Mouse (Mus musculus) intestine, embryonic 16.5 days (tissue): ENCODE measurements around the gene Utp20. TPM values are rescaled to one million over a fixed set of nuclear protein-coding genes. Genes with fewer than 3 reads are reported as not detected.
"Not testable (repeated sequence)": the region's sequence is repeated elsewhere in the genome, so short reads cannot be mapped to it uniquely, and the experiment has no call there.

Experiments used
- ATAC-seq: fragments of 200-750 bp; cut with Nextera tagmentation; 2 replicates; pipeline ENCODE4 v1.8.0; 2017; ENCODE audit warnings: moderate TSS enrichment, moderate library complexity
- H3K27ac ChIP-seq: fragments of 300-500 bp; sonication (generic); 2 replicates; pipeline ENCODE4 v1.5.1; 2014; ENCODE audit warnings: mild to moderate bottlenecking, low read length
- H3K27me3 ChIP-seq: fragments of 300-500 bp; sonication (generic); replicated peaks from 2 replicates; pipeline ENCODE4 v1.6.1; 2014; ENCODE audit warnings: low read length, control low read depth, mixed read lengths; ENCODE audit not compliant: control insufficient read depth, insufficient read depth
- H3K36me3 ChIP-seq: fragments of 300-500 bp; sonication (generic); 2 replicates; pipeline ENCODE4 v1.6.1; 2014; ENCODE audit warnings: low read length, control low read depth; ENCODE audit not compliant: control insufficient read depth, insufficient read depth
- H3K4me1 ChIP-seq: fragments of 300-500 bp; sonication (generic); 2 replicates; pipeline ENCODE4 v1.6.1; 2014; ENCODE audit warnings: low read length, control low read depth, mixed read lengths; ENCODE audit not compliant: control insufficient read depth, insufficient read depth
- H3K4me2 ChIP-seq: fragments of 300-500 bp; sonication (generic); 2 replicates; pipeline ENCODE4 v1.6.1; 2014; ENCODE audit warnings: low read depth, low read length, control low read depth
- H3K4me3 ChIP-seq: fragments of 300-500 bp; sonication (generic); 2 replicates; pipeline ENCODE4 v1.5.1; 2014; ENCODE audit warnings: mild to moderate bottlenecking, low read length
- H3K9ac ChIP-seq: fragments of 300-500 bp; sonication (generic); 2 replicates; pipeline ENCODE4 v1.6.1; 2014; ENCODE audit warnings: low read depth, low read length
- H3K9me3 ChIP-seq: fragments of 300-500 bp; sonication (generic); 2 replicates; pipeline ENCODE4 v1.6.1; 2016; ENCODE audit warnings: low read length, control low read depth; ENCODE audit not compliant: control insufficient read depth
- WGBS: fragments of 180-500 bp; shearing (Covaris S2); extraction: QIAGEN DNeasy Blood & Tissue Kit; methylation state at CpG from one replicate; pipeline ENCODE4 v1.1.7; 2014; 5-methylcytosine and 5-hydroxymethylcytosine counted together
- polyA plus RNA-seq: library from polyadenylated mRNA; unstranded; fragments of >200 nt; fragmentation: Nextera tagmentation; extraction: Ambion mirVana; gene quantifications from 2 replicates; pipeline ENCODE4 v1.2.1, GENCODE M21; 2015

Gene Utp20
- polyA plus RNA-seq, 1 experiment from 2014 or later: 11.5 TPM

- H3K27ac ChIP-seq: no peak overlapping the region
- 94% methylated on average over 7 of the region's 7 CpGs for WGBS
- no peaks in the 10 kb centered on the region for H3K9me3 ChIP-seq
- no peaks in the 10 kb centered on the region for H3K27me3 ChIP-seq
- H3K9ac ChIP-seq: no peak overlapping the region
- H3K4me2 ChIP-seq: no peak overlapping the region
- H3K36me3 ChIP-seq: peaks cover 13% of the 10 kb centered on the region; the same call in 1 of the 2 replicates
- no peaks in the 10 kb centered on the region for H3K4me1 ChIP-seq
- ATAC-seq: no peak
- H3K4me3 ChIP-seq: no peak overlapping the region
Measured at GRCm38 (mm10) chr10:88769676-88770075, 56.9 kb downstream of the Utp20 start.

GRCm38 (mm10) chr10:88768961-88769360 is 57.6 kb downstream of the Utp20 start:
- 92% methylated on average over 5 of the region's 5 CpGs for WGBS
- Histone ChIP-seq H3K9ac (no peak overlapping the region), H3K9me3 (no peaks in the 10 kb centered on the region)

GRCm38 (mm10) chr10:88765431-88766142 is 61.0 kb downstream of the Utp20 start:
- Histone ChIP-seq H3K4me2 (no peak overlapping the region), H3K36me3 (peaks cover 13% of the 10 kb centered on the region; the same call in 1 of the 2 replicates), H3K9me3 (no peaks in the 10 kb centered on the region), H3K4me1 (no peaks in the 10 kb centered on the region), H3K4me3 (no peak overlapping the region), H3K27ac (no peak overlapping the region), H3K9ac (no peak overlapping the region), H3K27me3 (no peaks in the 10 kb centered on the region)
- WGBS: 81% methylated on average over 15 of the region's 15 CpGs
- ATAC-seq: no peak

More at GRCm38 (mm10) chr10:88768961-88769360, 57.6 kb downstream of the Utp20 start:
- Histone ChIP-seq H3K4me2 (no peak overlapping the region), H3K4me1 (no peaks in the 10 kb centered on the region), H3K27ac (no peak overlapping the region), H3K36me3 (peaks cover 13% of the 10 kb centered on the region; the same call in 1 of the 2 replicates), H3K27me3 (no peaks in the 10 kb centered on the region), H3K4me3 (no peak overlapping the region)
- ATAC-seq: no peak

- Histone ChIP-seq H3K27ac (no peak overlapping the region), H3K9me3 (no peaks in the 10 kb centered on the region), H3K4me2 (no peak overlapping the region), H3K36me3 (peaks cover 14% of the 10 kb centered on the region; the same call in 1 of the 2 replicates), H3K4me1 (no peaks in the 10 kb centered on the region), H3K27me3 (no peaks in the 10 kb centered on the region), H3K9ac (no peak overlapping the region), H3K4me3 (no peak overlapping the region)
- ATAC-seq: no peak
- 91% methylated on average over 13 of the region's 13 CpGs for WGBS
Measured at GRCm38 (mm10) chr10:88761524-88762212, 64.9 kb downstream of the Utp20 start.

GRCm38 (mm10) chr10:88741426-88741825 is 85.2 kb downstream of the Utp20 start:
- H3K4me2 ChIP-seq: no peak overlapping the region
- no peak overlapping the region for H3K27ac ChIP-seq
- H3K4me1 ChIP-seq: no peaks in the 10 kb centered on the region
- H3K9me3 ChIP-seq: no peaks in the 10 kb centered on the region
- no peak overlapping the region for H3K9ac ChIP-seq
- no peak for ATAC-seq
- H3K36me3 ChIP-seq: peaks cover 22% of the 10 kb centered on the region
- no peaks in the 10 kb centered on the region for H3K27me3 ChIP-seq
- 87% methylated on average over 2 of the region's 2 CpGs for WGBS
- H3K4me3 ChIP-seq: no peak overlapping the region

GRCm38 (mm10) chr10:88740781-88741180 is 85.8 kb downstream of the Utp20 start:
- no peaks in the 10 kb centered on the region for H3K27me3 ChIP-seq
- H3K9ac ChIP-seq: no peak overlapping the region
- H3K4me2 ChIP-seq: no peak overlapping the region
- no peaks in the 10 kb centered on the region for H3K9me3 ChIP-seq
- no peaks in the 10 kb centered on the region for H3K4me1 ChIP-seq
- H3K36me3 ChIP-seq: peaks cover 22% of the 10 kb centered on the region
- no peak overlapping the region for H3K27ac ChIP-seq
- no peak for ATAC-seq
- WGBS: 80% methylated on average over 5 of the region's 5 CpGs
- no peak overlapping the region for H3K4me3 ChIP-seq

GRCm38 (mm10) chr10:88739818-88740217 is 86.8 kb downstream of the Utp20 start:
- Histone ChIP-seq H3K9me3 (no peaks in the 10 kb centered on the region), H3K27me3 (no peaks in the 10 kb centered on the region), H3K9ac (no peak overlapping the region), H3K27ac (no peak overlapping the region), H3K4me2 (no peak overlapping the region), H3K4me3 (no peak overlapping the region), H3K36me3 (peaks cover 23% of the 10 kb centered on the region), H3K4me1 (no peaks in the 10 kb centered on the region)
- ATAC-seq: peak; percentile 78
- WGBS: 62% methylated on average over 1 of the region's 1 CpGs

- not testable (repeated sequence) for H3K27me3 ChIP-seq, H3K4me1 ChIP-seq, H3K9ac ChIP-seq, H3K9me3 ChIP-seq, H3K4me3 ChIP-seq, H3K4me2 ChIP-seq, ATAC-seq, H3K27ac ChIP-seq
- WGBS: 98% methylated on average over 8 of the region's 8 CpGs
- peaks cover 22% of the 10 kb centered on the region for H3K36me3 ChIP-seq
Measured at GRCm38 (mm10) chr10:88739074-88739473, 87.5 kb downstream of the Utp20 start.

GRCm38 (mm10) chr10:88732309-88732622 is 94.3 kb downstream of the Utp20 start:
- no peak overlapping the region; the same call in 1 of the 2 replicates for H3K27ac ChIP-seq
- peaks cover 10% of the 10 kb centered on the region; the same call in 1 of the 2 replicates for H3K4me1 ChIP-seq
- H3K9me3 ChIP-seq: no peaks in the 10 kb centered on the region
- WGBS: 13% methylated on average over 6 of the region's 6 CpGs
- peak; percentile 51; the same call in 1 of the 2 replicates for ATAC-seq
- H3K27me3 ChIP-seq: no peaks in the 10 kb centered on the region
- peaks cover 4% of the 10 kb centered on the region; the same call in 1 of the 2 replicates for H3K36me3 ChIP-seq
- peak overlapping the region; percentile 96 for H3K9ac ChIP-seq
- peak overlapping the region; percentile 99 for H3K4me3 ChIP-seq
- H3K4me2 ChIP-seq: peak overlapping the region; percentile 86
